Mouse (Mus musculus) CD4-positive, CD25-positive, alpha-beta regulatory T cell, adult 4 months (primary cell): ENCODE results near the gene Gucy1b2. TPM values are rescaled to one million over a fixed set of nuclear protein-coding genes. Genes with fewer than 3 reads are reported as not detected.

Source experiments
- ATAC-seq: one replicate; pipeline ENCODE4 v1.8.0; 2017
- polyA plus RNA-seq, 2 experiments: library from polyadenylated mRNA; unstranded; fragments of 100-300 nt; shearing (Covaris generic); gene quantifications; one replicate each; pipeline ENCODE4 v1.2.1; 2017

Gucy1b2 gene
- polyA plus RNA-seq = not detected

GRCm38 (mm10) chr14:62456239-62456747, at the start of gene Gucy1b2:
Gene Gucy1b2, minus strand, starts transcription at chr14:62456289.
- no peak for ATAC-seq

- no peak for ATAC-seq
Observed at GRCm38 (mm10) chr14:62497391-62497790, 41.3 kb upstream of the Gucy1b2 start.

- ATAC-seq = no peak
Observed at GRCm38 (mm10) chr14:62496501-62496900, 40.4 kb upstream of the Gucy1b2 start.

GRCm38 (mm10) chr14:62493456-62493855, 37.4 kb upstream of the Gucy1b2 start:
- ATAC-seq = no peak

GRCm38 (mm10) chr14:62492196-62492850, 36.2 kb upstream of the Gucy1b2 start:
- peak; percentile 39 for ATAC-seq

GRCm38 (mm10) chr14:62488270-62488669, 32.2 kb upstream of the Gucy1b2 start:
- ATAC-seq = no peak

- no peak for ATAC-seq
Observed at GRCm38 (mm10) chr14:62481381-62481780, 25.3 kb upstream of the Gucy1b2 start.

- no peak for ATAC-seq
Observed at GRCm38 (mm10) chr14:62479395-62479794, 23.3 kb upstream of the Gucy1b2 start.

GRCm38 (mm10) chr14:62474481-62474880, 18.4 kb upstream of the Gucy1b2 start:
- no peak for ATAC-seq

- ATAC-seq = no peak
Observed at GRCm38 (mm10) chr14:62472061-62472460, 16.0 kb upstream of the Gucy1b2 start.

GRCm38 (mm10) chr14:62468753-62469125, 12.7 kb upstream of the Gucy1b2 start:
- no peak for ATAC-seq

- no peak for ATAC-seq
Observed at GRCm38 (mm10) chr14:62468119-62468752, 12.1 kb upstream of the Gucy1b2 start.

GRCm38 (mm10) chr14:62464966-62465365, 8.9 kb upstream of the Gucy1b2 start:
- no peak for ATAC-seq

GRCm38 (mm10) chr14:62459541-62459940, 3.5 kb upstream of the Gucy1b2 start:
- ATAC-seq = no peak

GRCm38 (mm10) chr14:62457420-62458181, 1.5 kb upstream of the Gucy1b2 start:
- ATAC-seq = peak; percentile 64

- ATAC-seq = no peak
Observed at GRCm38 (mm10) chr14:62455570-62455879, 564 bp downstream of the Gucy1b2 start.

- no peak for ATAC-seq
Observed at GRCm38 (mm10) chr14:62454760-62455569, 1.1 kb downstream of the Gucy1b2 start.

- no peak for ATAC-seq
Observed at GRCm38 (mm10) chr14:62454136-62454535, 2.0 kb downstream of the Gucy1b2 start.

GRCm38 (mm10) chr14:62453276-62453675, 2.8 kb downstream of the Gucy1b2 start:
- no peak for ATAC-seq

- no peak for ATAC-seq
Observed at GRCm38 (mm10) chr14:62450706-62451105, 5.4 kb downstream of the Gucy1b2 start.

- ATAC-seq = no peak
Observed at GRCm38 (mm10) chr14:62447214-62447548, 8.9 kb downstream of the Gucy1b2 start.

GRCm38 (mm10) chr14:62446385-62447213, 9.5 kb downstream of the Gucy1b2 start:
- no peak for ATAC-seq
